Mouse (Mus musculus) midbrain, postnatal 0 days (tissue): ENCODE results near the gene Sergef. TPM values are rescaled to one million over a fixed set of nuclear protein-coding genes. Genes with fewer than 3 reads are reported as not detected.

Experiments used
- ATAC-seq: fragments of 200-750 bp; cut with Nextera tagmentation; 2 replicates; pipeline ENCODE4 v1.8.0; 2017; ENCODE audit warnings: moderate number of reproducible peaks, mild to moderate bottlenecking, moderate TSS enrichment, moderate library complexity; ENCODE audit not compliant: low FRiP score
- DNase-seq: peaks from one replicate; pipeline ENCODE4 v3.0.0-alpha.2; 2015; ENCODE audit warnings: low spot score
- H3K27ac ChIP-seq: fragments of 300-500 bp; sonication (generic); 2 replicates; pipeline ENCODE4 v1.5.1; 2014; ENCODE audit warnings: low read depth, mild to moderate bottlenecking, low read length, mixed read lengths
- H3K27me3 ChIP-seq: fragments of 300-500 bp; sonication (generic); 2 replicates; pipeline ENCODE4 v1.6.1; 2014; ENCODE audit warnings: low read length, control low read depth, mixed read lengths; ENCODE audit not compliant: insufficient read depth
- H3K36me3 ChIP-seq: fragments of 300-500 bp; sonication (generic); 2 replicates; pipeline ENCODE4 v1.6.1; 2014; ENCODE audit warnings: low read length, control low read depth, mixed read lengths; ENCODE audit not compliant: insufficient read depth
- H3K4me1 ChIP-seq: fragments of 300-500 bp; sonication (generic); 2 replicates; pipeline ENCODE4 v1.6.1; 2014; ENCODE audit warnings: mild to moderate bottlenecking, control low read depth, antibody characterized with exemption, low read length, mixed read lengths; ENCODE audit not compliant: insufficient read depth
- H3K4me2 ChIP-seq: fragments of 300-500 bp; sonication (generic); 2 replicates; pipeline ENCODE4 v1.6.1; 2014; ENCODE audit warnings: low read depth, mild to moderate bottlenecking, low read length, mixed read lengths; ENCODE audit not compliant: poor library complexity, severe bottlenecking
- H3K4me3 ChIP-seq: fragments of 300-500 bp; sonication (generic); 2 replicates; pipeline ENCODE4 v1.5.1; 2014; ENCODE audit warnings: low read depth, mild to moderate bottlenecking, low read length, moderate library complexity
- H3K9ac ChIP-seq: fragments of 300-500 bp; sonication (generic); replicated peaks from 2 replicates; pipeline ENCODE4 v1.6.1; 2014; ENCODE audit warnings: mild to moderate bottlenecking, low read length, moderate library complexity, mixed read lengths; ENCODE audit not compliant: poor library complexity, severe bottlenecking
- H3K9me3 ChIP-seq: fragments of 300-500 bp; sonication (generic); 2 replicates; pipeline ENCODE4 v1.6.1; 2016; ENCODE audit warnings: low read length, control low read depth
- CTCF ChIP-seq: IDR thresholded peaks from 2 replicates; pipeline ENCODE4 v1.5.1; 2016; ENCODE audit warnings: antibody characterized with exemption, mild to moderate bottlenecking
- WGBS: fragments of 180-500 bp; shearing (Covaris S2); extraction: QIAGEN DNeasy Blood & Tissue Kit; methylation state at CpG from one replicate; pipeline ENCODE4 v1.1.7; 2014; 5-methylcytosine and 5-hydroxymethylcytosine counted together
- polyA plus RNA-seq: library from polyadenylated mRNA; unstranded; fragments of >200 nt; fragmentation: Nextera tagmentation; extraction: Ambion mirVana; gene quantifications from 2 replicates; pipeline ENCODE4 v1.2.1, GENCODE M21; 2015
- total RNA-seq: library from RNA; depleted of rRNA; stranded (reverse); fragments of >200 nt; gene quantifications from 2 replicates; pipeline ENCODE4 v1.2.3, GENCODE M21; 2014

Gene Sergef
- total and polyA plus RNA-seq, 2 experiments from 2014 or later, result 47.5 to 50.9 TPM

DNA sequence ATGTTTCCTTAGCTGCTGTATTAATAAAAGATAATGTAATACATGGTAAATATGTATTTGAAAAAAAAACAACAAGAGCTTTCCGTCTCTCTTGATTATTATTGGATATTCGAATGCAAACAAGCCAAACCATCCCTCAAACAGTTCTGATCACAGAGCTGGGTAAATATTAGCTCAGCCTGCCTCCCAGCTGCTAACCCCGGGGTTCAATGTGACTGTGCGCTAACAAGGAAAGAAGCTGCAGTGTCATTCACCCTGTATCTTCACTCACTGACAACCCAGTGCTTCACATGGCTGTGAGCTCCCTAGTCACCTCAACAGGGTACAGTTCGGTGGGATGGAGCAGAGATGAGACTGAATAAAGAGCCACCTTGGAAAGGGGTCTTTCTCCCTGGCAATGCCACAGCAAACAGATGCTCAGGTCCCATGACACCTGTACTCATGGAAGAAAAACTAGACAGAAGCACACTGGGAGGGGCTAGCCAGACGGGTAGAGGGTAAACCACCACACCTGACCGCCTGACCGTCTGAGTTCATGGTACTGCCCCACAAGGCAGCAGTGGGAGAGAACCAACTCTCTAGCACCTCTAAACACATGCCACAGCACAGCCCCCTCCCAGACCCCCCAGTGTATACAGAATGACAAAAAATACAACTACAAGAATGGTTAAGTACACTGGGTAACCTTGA, 73.1 kb downstream of the Sergef start:
- Histone ChIP-seq H3K4me1 (no peaks in the 10 kb centered on the region), H3K4me2 (no peak overlapping the region), H3K27me3 (no peaks in the 10 kb centered on the region), H3K9ac (no peak overlapping the region), H3K36me3 (no peaks in the 10 kb centered on the region; the same call in 1 of the 2 replicates), H3K4me3 (no peak overlapping the region), H3K27ac (no peak overlapping the region), H3K9me3 (0 out of 2 replicates have a peak, but pooled peaks cover 5% of the 10 kb centered on the region)
- 91% methylated on average over 8 of the region's 8 CpGs for WGBS
- TF ChIP-seq CTCF, result no peak
- no peak for ATAC-seq
- DNase-seq, result no peak

DNA sequence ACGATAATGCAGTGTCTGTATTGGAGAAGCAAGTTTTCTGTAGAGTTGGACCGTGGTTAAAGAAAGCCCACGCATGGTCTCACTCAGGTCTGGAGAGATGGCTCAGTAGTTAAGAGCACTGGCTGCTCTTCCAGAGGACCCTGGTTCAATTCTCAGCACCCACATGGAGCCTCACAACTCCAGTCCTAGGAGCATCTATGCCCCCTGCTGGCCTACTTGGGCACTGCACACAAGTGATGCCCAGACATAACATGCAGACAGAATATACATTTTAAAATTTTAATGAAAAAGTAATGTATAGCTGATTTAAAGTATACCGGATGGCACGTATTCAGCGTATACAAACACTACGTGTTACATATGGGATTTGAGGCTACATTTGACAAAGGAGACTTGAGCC, 74.2 kb downstream of the Sergef start:
- Histone ChIP-seq H3K9ac (no peak overlapping the region), H3K4me2 (no peak overlapping the region), H3K9me3 (0 out of 2 replicates have a peak, but pooled peaks cover 5% of the 10 kb centered on the region), H3K27ac (no peak overlapping the region), H3K36me3 (no peaks in the 10 kb centered on the region; the same call in 1 of the 2 replicates), H3K27me3 (no peaks in the 10 kb centered on the region), H3K4me1 (no peaks in the 10 kb centered on the region), H3K4me3 (no peak overlapping the region)
- TF ChIP-seq CTCF, result peak; percentile 46
- WGBS, result 98% methylated on average over 7 of the region's 7 CpGs
- ATAC-seq, result no peak
- no peak for DNase-seq

DNA sequence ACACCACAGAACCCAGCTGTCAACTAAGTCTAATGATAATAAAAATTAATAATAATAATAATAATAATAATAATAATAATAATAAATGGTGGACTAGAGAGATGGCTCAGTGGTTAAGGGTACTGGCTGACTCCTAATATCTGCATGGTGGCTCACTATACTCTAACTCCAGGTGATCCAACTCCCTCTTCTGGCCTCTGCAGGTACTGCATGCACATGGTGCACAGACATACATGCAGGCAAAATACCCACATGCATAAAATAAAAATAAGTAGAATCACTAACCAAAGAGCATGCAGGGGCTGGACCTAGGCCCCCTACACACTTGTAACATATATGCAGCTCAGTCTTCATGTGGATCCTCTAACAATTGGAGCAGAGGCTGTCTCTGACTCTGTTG, 75.8 kb downstream of the Sergef start:
- Histone ChIP-seq H3K4me2 (no peak overlapping the region), H3K27me3 (no peaks in the 10 kb centered on the region), H3K9me3 (0 out of 2 replicates have a peak, but pooled peaks cover 5% of the 10 kb centered on the region), H3K4me1 (no peaks in the 10 kb centered on the region), H3K27ac (no peak overlapping the region), H3K36me3 (no peaks in the 10 kb centered on the region; the same call in 1 of the 2 replicates), H3K9ac (no peak overlapping the region), H3K4me3 (no peak overlapping the region)
- ATAC-seq (no peak), DNase-seq (peak; percentile 46)
- peak; percentile 65 for TF ChIP-seq CTCF

DNA sequence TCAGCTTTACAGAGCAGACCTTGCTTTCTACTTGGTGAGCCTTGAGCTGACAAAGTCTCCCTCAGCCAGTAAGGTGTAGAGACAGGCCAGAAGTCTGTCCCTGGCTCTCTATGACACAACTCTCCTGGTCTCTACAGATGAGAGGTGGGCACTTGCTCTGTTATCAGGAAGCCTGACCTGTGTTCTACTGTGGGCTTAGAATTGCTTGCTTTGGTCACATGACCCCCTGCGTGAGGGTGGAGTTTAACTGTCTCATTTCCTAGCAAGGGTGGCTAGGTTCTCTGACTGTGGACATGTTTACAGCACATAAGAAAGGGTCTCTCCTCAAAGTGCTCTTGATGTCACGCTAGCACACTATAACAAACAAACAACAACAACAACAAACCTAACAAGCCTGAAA, 79.5 kb downstream of the Sergef start:
- ATAC-seq, result no peak
- Histone ChIP-seq H3K9ac (no peak overlapping the region), H3K4me3 (no peak overlapping the region), H3K36me3 (no peaks in the 10 kb centered on the region), H3K4me1 (no peaks in the 10 kb centered on the region), H3K27me3 (no peaks in the 10 kb centered on the region), H3K27ac (no peak overlapping the region), H3K4me2 (no peak overlapping the region), H3K9me3 (no peaks in the 10 kb centered on the region)
- DNase-seq, result no peak
- 100% methylated on average over 2 of the region's 2 CpGs for WGBS
- no peak for TF ChIP-seq CTCF

DNA sequence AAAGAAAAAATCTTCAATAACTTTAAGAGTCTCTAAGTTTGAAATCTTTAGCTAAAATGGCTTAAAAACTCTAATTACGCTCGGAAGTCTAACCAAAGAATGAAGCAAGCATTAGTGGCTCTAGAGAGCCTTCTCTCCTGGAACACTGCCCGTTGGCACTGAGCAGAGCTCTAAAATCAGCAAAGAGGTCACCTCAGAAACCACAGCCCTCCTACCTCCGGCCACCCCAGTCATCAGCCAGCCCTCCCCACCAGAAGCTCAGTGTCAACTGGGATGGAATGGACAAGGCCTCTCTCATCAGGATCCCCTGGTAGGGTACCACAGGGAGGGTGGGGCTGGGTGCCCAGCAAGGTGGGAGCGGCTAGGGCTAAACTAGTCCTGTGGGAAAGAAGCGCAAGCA, 80.0 kb downstream of the Sergef start:
- H3K36me3 ChIP-seq, result no peaks in the 10 kb centered on the region
- H3K27me3 ChIP-seq, result no peaks in the 10 kb centered on the region
- H3K4me3 ChIP-seq, result no peak overlapping the region
- WGBS, result 89% methylated on average over 6 of the region's 6 CpGs
- no peak overlapping the region for H3K27ac ChIP-seq
- no peaks in the 10 kb centered on the region for H3K9me3 ChIP-seq
- no peak overlapping the region for H3K9ac ChIP-seq
- no peak for TF ChIP-seq CTCF
- no peak for ATAC-seq
- H3K4me1 ChIP-seq, result no peaks in the 10 kb centered on the region
- no peak for DNase-seq
- no peak overlapping the region for H3K4me2 ChIP-seq

DNA sequence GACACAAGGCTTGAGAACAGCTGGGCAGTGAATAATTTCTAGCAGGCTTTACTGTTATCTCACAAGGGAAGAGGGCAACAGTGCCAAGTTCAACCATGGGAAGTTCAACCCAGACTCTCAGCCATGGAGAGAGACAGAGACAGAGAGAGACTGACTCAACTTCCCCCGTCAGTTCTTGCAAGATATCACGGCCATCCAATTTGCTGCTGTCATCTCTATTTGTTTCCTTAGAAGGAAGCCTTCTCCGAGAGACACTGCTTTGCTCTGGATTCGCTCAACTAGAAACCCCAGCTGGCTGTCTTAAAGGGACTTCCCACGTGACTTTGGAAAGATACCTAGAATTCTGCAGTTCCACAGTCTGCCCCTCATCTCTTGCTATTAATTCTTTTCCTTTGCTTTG, 80.6 kb downstream of the Sergef start:
- Histone ChIP-seq H3K9ac (no peak overlapping the region), H3K4me2 (no peak overlapping the region), H3K9me3 (no peaks in the 10 kb centered on the region), H3K4me3 (no peak overlapping the region), H3K4me1 (no peaks in the 10 kb centered on the region), H3K36me3 (no peaks in the 10 kb centered on the region), H3K27ac (no peak overlapping the region), H3K27me3 (no peaks in the 10 kb centered on the region)
- DNase-seq (no peak), ATAC-seq (no peak)
- no peak for TF ChIP-seq CTCF
- 83% methylated on average over 5 of the region's 5 CpGs for whole genome bisulfite sequencing
